Mouse (Mus musculus): Measurements from ENCODE around the gene Os9.
A peak's percentile ranks its signal among the peaks of the same experiment; 100 is the strongest.
"Not testable (repeated sequence)": the region's sequence is repeated elsewhere in the genome, so short reads cannot be mapped to it uniquely, and the experiment has no call there.

The Os9 gene

GRCm38 (mm10) chr10:127121066-127121477 is at the start of gene Os9:
Os9 (minus strand) TSS chr10:127121131.
- peak; percentile 99 for DNase-seq (ENCODE audit: low read depth, low spot score)

- DNase-seq (ENCODE audit: low read depth, low spot score), result no peak
Measured at GRCm38 (mm10) chr10:127170002-127170401, 49.1 kb upstream of the Os9 start.

- peak; percentile 54 for DNase-seq (ENCODE audit: low read depth, low spot score)
Measured at GRCm38 (mm10) chr10:127167614-127168192, 46.8 kb upstream of the Os9 start.

- DNase-seq (ENCODE audit: low read depth, low spot score), result no peak
Measured at GRCm38 (mm10) chr10:127166771-127167613, 46.1 kb upstream of the Os9 start.

GRCm38 (mm10) chr10:127166404-127166715 is 45.4 kb upstream of the Os9 start:
- no peak for DNase-seq (ENCODE audit: low read depth, low spot score)

- DNase-seq (ENCODE audit: low read depth, low spot score), result no peak
Measured at GRCm38 (mm10) chr10:127165654-127166403, 44.9 kb upstream of the Os9 start.

GRCm38 (mm10) chr10:127165354-127165653 is 44.4 kb upstream of the Os9 start:
- DNase-seq (ENCODE audit: low read depth, low spot score), result no peak

GRCm38 (mm10) chr10:127164631-127165353 is 43.9 kb upstream of the Os9 start, which contains the start of gene B4galnt1:
B4galnt1 (plus strand) TSS chr10:127165225.
- DNase-seq (ENCODE audit: low read depth, low spot score), result peak; percentile 47

GRCm38 (mm10) chr10:127164190-127164589 is 43.3 kb upstream of the Os9 start:
- no peak for DNase-seq (ENCODE audit: low read depth, low spot score)

- DNase-seq (ENCODE audit: low read depth, low spot score), result not testable (repeated sequence)
Measured at GRCm38 (mm10) chr10:127162771-127163261, 41.9 kb upstream of the Os9 start.

GRCm38 (mm10) chr10:127160728-127161127 is 39.8 kb upstream of the Os9 start:
- no peak for DNase-seq (ENCODE audit: low read depth, low spot score)

GRCm38 (mm10) chr10:127160081-127160480 is 39.1 kb upstream of the Os9 start:
- no peak for DNase-seq (ENCODE audit: low read depth, low spot score)

GRCm38 (mm10) chr10:127158471-127158870 is 37.5 kb upstream of the Os9 start:
- no peak for DNase-seq (ENCODE audit: low read depth, low spot score)

- no peak for DNase-seq (ENCODE audit: low read depth, low spot score)
Measured at GRCm38 (mm10) chr10:127156511-127156910, 35.6 kb upstream of the Os9 start.

GRCm38 (mm10) chr10:127156089-127156488 is 35.2 kb upstream of the Os9 start:
- no peak for DNase-seq (ENCODE audit: low read depth, low spot score)

- DNase-seq (ENCODE audit: low read depth, low spot score), result no peak
Measured at GRCm38 (mm10) chr10:127154652-127155051, 33.7 kb upstream of the Os9 start.

GRCm38 (mm10) chr10:127154241-127154640 is 33.3 kb upstream of the Os9 start:
- DNase-seq (ENCODE audit: low read depth, low spot score), result no peak

- DNase-seq (ENCODE audit: low read depth, low spot score), result no peak
Measured at GRCm38 (mm10) chr10:127153323-127153722, 32.4 kb upstream of the Os9 start.

GRCm38 (mm10) chr10:127152556-127152955 is 31.6 kb upstream of the Os9 start:
- DNase-seq (ENCODE audit: low read depth, low spot score), result not testable (repeated sequence)

- not testable (repeated sequence) for DNase-seq (ENCODE audit: low read depth, low spot score)
Measured at GRCm38 (mm10) chr10:127151233-127151632, 30.3 kb upstream of the Os9 start.

GRCm38 (mm10) chr10:127150471-127150872 is 29.5 kb upstream of the Os9 start:
- DNase-seq (ENCODE audit: low read depth, low spot score), result peak; percentile 66

GRCm38 (mm10) chr10:127147135-127147534 is 26.2 kb upstream of the Os9 start:
- DNase-seq (ENCODE audit: low read depth, low spot score), result no peak

Measured in 3T3-L1 (cell line).